Mouse (Mus musculus) midbrain, embryonic 16.5 days (tissue): ENCODE measurements at regions not wholly inside any gene's neighbourhood (a gene's known extent, or its start where the extent isn't known, plus 50 kb on each side); places are given as distances from the start of the nearest gene placed in this dataset.

Source experiments
- ATAC-seq: fragments of 200-750 bp; cut with Nextera tagmentation; 2 replicates; pipeline ENCODE4 v1.8.0; 2017; ENCODE audit warnings: moderate TSS enrichment
- H3K27ac ChIP-seq: fragments of 300-500 bp; sonication (generic); 2 replicates; pipeline ENCODE4 v1.5.1; 2014; ENCODE audit warnings: mild to moderate bottlenecking, low read length, mixed read lengths
- H3K27me3 ChIP-seq: fragments of 300-500 bp; sonication (generic); 2 replicates; pipeline ENCODE4 v1.6.1; 2014; ENCODE audit warnings: low read depth, low read length, mixed read lengths; ENCODE audit not compliant: control insufficient read depth, insufficient read depth
- H3K36me3 ChIP-seq: fragments of 300-500 bp; sonication (generic); 2 replicates; pipeline ENCODE4 v1.6.1; 2014; ENCODE audit warnings: mild to moderate bottlenecking, low read length, moderate library complexity, mixed read lengths; ENCODE audit not compliant: control insufficient read depth, insufficient read depth
- H3K4me1 ChIP-seq: fragments of 300-500 bp; sonication (generic); 2 replicates; pipeline ENCODE4 v1.6.1; 2014; ENCODE audit warnings: mild to moderate bottlenecking, low read length, mixed read lengths; ENCODE audit not compliant: control insufficient read depth, insufficient read depth
- H3K4me2 ChIP-seq: fragments of 300-500 bp; sonication (generic); 2 replicates; pipeline ENCODE4 v1.6.1; 2014; ENCODE audit warnings: mild to moderate bottlenecking, low read length, mixed read lengths
- H3K4me3 ChIP-seq: fragments of 300-500 bp; sonication (generic); 2 replicates; pipeline ENCODE4 v1.5.1; 2014; ENCODE audit warnings: low read depth, mild to moderate bottlenecking, low read length, moderate library complexity, mixed read lengths
- H3K9ac ChIP-seq: fragments of 300-500 bp; sonication (generic); 2 replicates; pipeline ENCODE4 v1.6.1; 2014; ENCODE audit warnings: low read depth, low read length, mixed read lengths
- H3K9me3 ChIP-seq: fragments of 300-500 bp; sonication (generic); replicated peaks from 2 replicates; pipeline ENCODE4 v1.6.1; 2014; ENCODE audit warnings: mild to moderate bottlenecking, low read length, mixed read lengths; ENCODE audit not compliant: control insufficient read depth, poor library complexity, severe bottlenecking
- WGBS: fragments of 180-500 bp; shearing (Covaris S2); extraction: QIAGEN DNeasy Blood & Tissue Kit; methylation state at CpG from one replicate; pipeline ENCODE4 v1.1.7; 2014; 5-methylcytosine and 5-hydroxymethylcytosine counted together

DNA sequence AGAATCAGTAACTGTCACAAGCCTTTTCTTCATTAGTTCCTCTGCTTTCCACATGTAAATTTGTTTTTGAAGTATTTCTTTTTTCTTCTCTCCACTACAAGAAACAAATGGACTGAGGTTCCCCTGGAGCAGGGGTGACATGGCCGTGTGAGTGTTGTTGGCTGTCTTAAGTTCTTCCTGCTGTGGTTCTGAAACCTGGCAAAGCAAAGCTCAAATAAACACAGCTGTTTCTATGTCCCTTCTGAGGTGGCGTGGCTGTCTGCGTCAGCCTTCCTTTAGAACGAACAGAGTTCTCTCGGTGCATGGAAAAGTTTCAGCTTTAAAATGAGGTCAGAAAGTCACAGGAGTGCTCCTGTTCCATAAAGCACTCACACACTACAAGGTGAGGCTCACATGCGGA, 354.3 kb downstream of the Bmp2 start:
- Histone ChIP-seq H3K27me3 (no peaks in the 10 kb centered on the region), H3K9me3 (no peaks in the 10 kb centered on the region), H3K4me2 (no peak overlapping the region), H3K36me3 (no peaks in the 10 kb centered on the region), H3K4me1 (no peaks in the 10 kb centered on the region), H3K4me3 (no peak overlapping the region), H3K9ac (no peak overlapping the region), H3K27ac (no peak overlapping the region)
- WGBS = 83% methylated on average over 6 of the region's 6 CpGs
- ATAC-seq = no peak
